Mouse (Mus musculus) liver, embryonic 14.5 days (tissue): ENCODE results near the gene Zdhhc17.

Experiments used
- CTCF ChIP-seq: IDR thresholded peaks from 2 replicates; pipeline ENCODE4 v1.5.1; 2016; ENCODE audit warnings: antibody characterized with exemption, low read depth, control low read depth
- EP300 ChIP-seq: IDR thresholded peaks from 2 replicates; pipeline ENCODE4 v1.6.1; 2016; ENCODE audit warnings: antibody characterized with exemption, low read depth

DNA sequence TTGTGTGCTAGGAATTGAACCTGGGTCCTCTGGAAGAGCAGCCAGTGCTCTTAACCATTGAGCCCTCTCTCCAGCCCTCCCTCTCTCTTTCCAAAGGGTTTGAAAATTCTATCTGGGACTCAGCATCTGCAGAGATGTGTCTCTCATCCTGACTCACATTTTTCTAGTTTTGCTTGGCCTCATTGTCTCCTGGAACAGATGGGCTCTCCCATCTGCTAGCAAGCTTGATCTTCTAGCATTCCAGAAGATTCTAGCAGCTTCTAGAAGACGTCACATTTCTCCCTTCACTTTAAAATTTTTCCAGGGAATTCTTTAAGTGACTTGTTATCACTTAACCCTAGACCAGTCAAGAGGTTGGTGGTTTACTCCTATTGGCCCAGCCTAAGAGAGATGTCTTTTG, 26.9 kb upstream of the Zdhhc17 start:
- TF ChIP-seq CTCF (no peak), EP300 (no peak)
